Mouse (Mus musculus): ENCODE data around the gene Pcsk6. TPM values are rescaled to one million over a fixed set of nuclear protein-coding genes. Genes with fewer than 3 reads are reported as not detected.

Gene Pcsk6
- total and polyA plus RNA-seq, 3 experiments = 0.01 TPM; not detected in 2

- no peaks in the 10 kb centered on the region for H3K9me3 ChIP-seq (replicated peaks; ENCODE audit: insufficient read depth, low read length)
- H3K79me2 ChIP-seq (ENCODE audit: control insufficient read depth, insufficient read depth, low read length, poor library complexity) = no peaks in the 10 kb centered on the region
- no peak for TF ChIP-seq TAL1 (IDR thresholded peaks at IDR 0.05; ENCODE audit: low read length)
- no peak for TF ChIP-seq E2F4 (IDR thresholded peaks at IDR 0.05; ENCODE audit: borderline replicate concordance, low read depth, low read length)
- no peak for TF ChIP-seq GABPA (IDR thresholded peaks at IDR 0.05; ENCODE audit: low read depth, low read length)
- no peak for TF ChIP-seq MXI1 (IDR thresholded peaks at IDR 0.05; ENCODE audit: low read depth, low read length)
- TF ChIP-seq ZMIZ1 (IDR thresholded peaks at IDR 0.05; ENCODE audit: low read depth, low read length) = no peak
- TF ChIP-seq MYC (IDR thresholded peaks at IDR 0.05; ENCODE audit: low read depth, low read length) = no peak
- no peak for TF ChIP-seq TBP (IDR thresholded peaks at IDR 0.05; ENCODE audit: low read depth, low read length)
- TF ChIP-seq JUND (IDR thresholded peaks at IDR 0.05; ENCODE audit: low read depth, low read length) = no peak
- no peak for TF ChIP-seq BHLHE40 (IDR thresholded peaks at IDR 0.05; ENCODE audit: borderline replicate concordance, low read depth, low read length)
- TF ChIP-seq CHD2 (IDR thresholded peaks at IDR 0.05; ENCODE audit: low read length) = no peak
- TF ChIP-seq NRF1 (IDR thresholded peaks at IDR 0.05; ENCODE audit: insufficient read depth, low read depth, low read length, poor library complexity, severe bottlenecking) = no peak
- H3K36me3 ChIP-seq (ENCODE audit: control insufficient read depth in 1 of 2, insufficient read depth in 2 of 2, low read length in 2 of 2) = no peaks in the 10 kb centered on the region
- peaks cover 0 to 2% of the 10 kb centered on the region in 2 experiments; a peak in 2 of 4 replicates for H3K27me3 ChIP-seq (ENCODE audit: control insufficient read depth in 1 of 2, insufficient read depth in 2 of 2, low read length in 2 of 2)
- no peak overlapping the region for H3K4me3 ChIP-seq (ENCODE audit: control insufficient read depth in 1 of 2, insufficient read depth in 1 of 2, low read depth in 2 of 2, low read length in 2 of 2)
- H3K4me1 ChIP-seq (ENCODE audit: control insufficient read depth in 1 of 2, insufficient read depth in 2 of 2, low read length in 2 of 2) = no peaks in the 10 kb centered on the region
- H3K27ac ChIP-seq (ENCODE audit: control insufficient read depth, low read depth, low read length) = no peak overlapping the region
- DNase-seq (ENCODE audit: low read depth, low spot score) = no peak
- no peak overlapping the region for H3K9ac ChIP-seq (ENCODE audit: control insufficient read depth, low read depth, low read length, poor library complexity, severe bottlenecking)
These were observed 115.8 kb downstream of the Pcsk6 start for GRCm38 (mm10) chr7:65977286-65977685.

- no peak for TF ChIP-seq ZKSCAN1 (IDR thresholded peaks at IDR 0.05; ENCODE audit: low read depth, low read length)
- TF ChIP-seq CTCF (IDR thresholded peaks at IDR 0.05 in 2 of 3, conservative IDR thresholded peaks at IDR 0.05 in 1 of 3; ENCODE audit: control insufficient read depth in 1 of 3, insufficient read depth in 1 of 3, low read depth in 2 of 3, low read length in 3 of 3, poor library complexity in 1 of 3, severe bottlenecking in 1 of 3) = no peak
- no peak for TF ChIP-seq GATA1 (IDR thresholded peaks at IDR 0.05; ENCODE audit: low read depth, low read length)
- TF ChIP-seq BHLHE40 (IDR thresholded peaks at IDR 0.05; ENCODE audit: borderline replicate concordance, low read depth, low read length) = no peak
- TF ChIP-seq POLR2AphosphoS2 (IDR thresholded peaks at IDR 0.05; ENCODE audit: low read length) = no peak
- DNase-seq (ENCODE audit: low read depth, low spot score) = no peak
- no peaks in the 10 kb centered on the region for H3K79me2 ChIP-seq (ENCODE audit: control insufficient read depth, insufficient read depth, low read length, poor library complexity)
- H3K27ac ChIP-seq (ENCODE audit: control insufficient read depth, low read depth, low read length) = no peak overlapping the region
- no peaks in the 10 kb centered on the region for H3K9me3 ChIP-seq (replicated peaks; ENCODE audit: insufficient read depth, low read length)
- no peak overlapping the region for H3K9ac ChIP-seq (ENCODE audit: control insufficient read depth, low read depth, low read length, poor library complexity, severe bottlenecking)
- H3K36me3 ChIP-seq (ENCODE audit: control insufficient read depth in 1 of 2, insufficient read depth in 2 of 2, low read length in 2 of 2) = no peaks in the 10 kb centered on the region
- no peak overlapping the region for H3K4me3 ChIP-seq (ENCODE audit: control insufficient read depth in 1 of 2, insufficient read depth in 1 of 2, low read depth in 2 of 2, low read length in 2 of 2)
- no peaks in the 10 kb centered on the region for H3K4me1 ChIP-seq (ENCODE audit: control insufficient read depth in 1 of 2, insufficient read depth in 2 of 2, low read length in 2 of 2)
- H3K27me3 ChIP-seq (ENCODE audit: control insufficient read depth in 1 of 2, insufficient read depth in 2 of 2, low read length in 2 of 2) = peaks cover 0 to 2% of the 10 kb centered on the region in 2 experiments; a peak in 2 of 4 replicates
These were observed 116.4 kb downstream of the Pcsk6 start for GRCm38 (mm10) chr7:65977977-65978376.
